Mouse (Mus musculus): ENCODE measurements around the gene Vps13a.

DNA sequence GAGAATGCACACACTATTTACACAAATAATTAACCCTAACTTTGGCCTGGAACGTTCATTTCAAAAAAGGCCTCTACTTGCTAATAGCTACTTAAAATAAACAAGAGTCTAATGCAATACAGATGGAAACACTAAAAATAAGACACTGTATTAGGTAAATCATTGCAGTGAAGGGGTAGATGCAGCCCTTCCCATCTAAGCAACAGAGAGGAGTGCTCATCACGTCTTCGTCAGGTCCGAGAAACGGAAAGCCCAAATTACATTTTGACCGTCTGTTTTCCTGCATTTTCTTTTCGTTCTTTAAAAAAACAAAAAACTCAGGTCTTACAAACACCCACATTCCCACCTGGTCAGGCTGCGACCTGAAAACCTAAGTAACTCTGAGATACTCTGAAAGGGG is 947 bp downstream of the Vps13a start:
- TF ChIP-seq POLR2A (IDR thresholded peaks at IDR 0.05; ENCODE audit: borderline replicate concordance, extremely low read depth, low read depth, low read length) (no peak), CTCF (IDR thresholded peaks at IDR 0.05; ENCODE audit: insufficient read depth, low read length) (no peak)
